Mouse (Mus musculus) brain, adult 2 months (tissue): Measurements from ENCODE around the gene Polr2l.

Experiments used
- DNase-seq: peaks from one replicate; pipeline ENCODE4 v3.0.0; 2011; ENCODE audit warnings: low read depth, low spot score

Polr2l gene

GRCm38 (mm10) chr7:141467230-141468030, 7.5 kb downstream of the Polr2l start, which contains the start of gene Cd151:
Gene Cd151 (plus strand): TSS chr7:141467392.
- peak; percentile 69 for DNase-seq

- DNase-seq = no peak
Observed at GRCm38 (mm10) chr7:141466607-141467148, 8.3 kb downstream of the Polr2l start.

- DNase-seq = no peak
Observed at GRCm38 (mm10) chr7:141466045-141466394, 8.9 kb downstream of the Polr2l start.

- DNase-seq = no peak
Observed at GRCm38 (mm10) chr7:141465388-141466044, 9.4 kb downstream of the Polr2l start.

- DNase-seq = no peak
Observed at GRCm38 (mm10) chr7:141464603-141465201, 10.2 kb downstream of the Polr2l start.

GRCm38 (mm10) chr7:141463824-141464602, 10.9 kb downstream of the Polr2l start:
- DNase-seq = no peak

GRCm38 (mm10) chr7:141462333-141462821, 12.6 kb downstream of the Polr2l start:
- no peak for DNase-seq

- DNase-seq = no peak
Observed at GRCm38 (mm10) chr7:141461521-141462332, 13.2 kb downstream of the Polr2l start.

GRCm38 (mm10) chr7:141460391-141461113, 14.4 kb downstream of the Polr2l start, which contains the start of gene Cracr2b:
Gene Cracr2b (plus strand): TSS chr7:141461094.
- no peak for DNase-seq

GRCm38 (mm10) chr7:141460001-141460390, 14.9 kb downstream of the Polr2l start:
- DNase-seq = no peak

GRCm38 (mm10) chr7:141459301-141459711, 15.6 kb downstream of the Polr2l start:
- peak; percentile 87 for DNase-seq

- no peak for DNase-seq
Observed at GRCm38 (mm10) chr7:141458661-141459060, 16.3 kb downstream of the Polr2l start.

GRCm38 (mm10) chr7:141457986-141458660, 16.8 kb downstream of the Polr2l start:
- peak; percentile 71 for DNase-seq

- DNase-seq = no peak
Observed at GRCm38 (mm10) chr7:141457236-141457635, 17.7 kb downstream of the Polr2l start.

- no peak for DNase-seq
Observed at GRCm38 (mm10) chr7:141456739-141457138, 18.2 kb downstream of the Polr2l start.

GRCm38 (mm10) chr7:141455610-141456314, 19.2 kb downstream of the Polr2l start:
- peak; percentile 79 for DNase-seq

- peak; percentile 94 for DNase-seq
Observed at GRCm38 (mm10) chr7:141454967-141455551, 19.9 kb downstream of the Polr2l start, which contains the start of gene Pnpla2. Gene Pnpla2 (plus strand): TSS chr7:141455198.

GRCm38 (mm10) chr7:141453636-141454035, 21.3 kb downstream of the Polr2l start:
- DNase-seq = no peak
